Mouse (Mus musculus) neural tube, embryonic 12.5 days (tissue): Measurements from ENCODE around the gene B4galnt3. TPM values are rescaled to one million over a fixed set of nuclear protein-coding genes. Genes with fewer than 3 reads are reported as not detected.

Source experiments
- ATAC-seq: fragments of 200-750 bp; cut with Nextera tagmentation; 2 replicates; pipeline ENCODE4 v1.8.0; 2017; ENCODE audit warnings: low read depth, mild to moderate bottlenecking, moderate TSS enrichment, moderate library complexity; ENCODE audit not compliant: low FRiP score
- H3K27ac ChIP-seq: fragments of 300-500 bp; sonication (generic); 2 replicates; pipeline ENCODE4 v1.5.1; 2016
- H3K27me3 ChIP-seq: fragments of 300-500 bp; sonication (generic); replicated peaks from 2 replicates; pipeline ENCODE4 v1.6.1; 2016; ENCODE audit warnings: mild to moderate bottlenecking
- H3K36me3 ChIP-seq: fragments of 300-500 bp; sonication (generic); 2 replicates; pipeline ENCODE4 v1.6.1; 2016; ENCODE audit warnings: mild to moderate bottlenecking
- H3K4me1 ChIP-seq: fragments of 300-500 bp; sonication (generic); 2 replicates; pipeline ENCODE4 v1.6.1; 2016
- H3K4me2 ChIP-seq: fragments of 300-500 bp; sonication (generic); replicated peaks from 2 replicates; pipeline ENCODE4 v1.6.1; 2016; ENCODE audit warnings: mild to moderate bottlenecking
- H3K4me3 ChIP-seq: fragments of 300-500 bp; sonication (generic); 2 replicates; pipeline ENCODE4 v1.5.1; 2016
- H3K9ac ChIP-seq: fragments of 300-500 bp; sonication (generic); 2 replicates; pipeline ENCODE4 v1.6.1; 2016; ENCODE audit warnings: mild to moderate bottlenecking
- H3K9me3 ChIP-seq: fragments of 300-500 bp; sonication (generic); 2 replicates; pipeline ENCODE4 v1.6.1; 2016; ENCODE audit warnings: mild to moderate bottlenecking
- WGBS: fragments of 180-500 bp; shearing (Covaris S2); methylation state at CpG from one replicate; pipeline ENCODE4 v1.1.7; 2016; 5-methylcytosine and 5-hydroxymethylcytosine counted together
- polyA plus RNA-seq: library from polyadenylated mRNA; unstranded; fragments of >200 nt; fragmentation: Nextera tagmentation; extraction: Ambion mirVana; gene quantifications from 2 replicates; pipeline ENCODE4 v1.2.1, GENCODE M21; 2016

The B4galnt3 gene
- 0.39 and 0.46 TPM in 2 replicates for polyA plus RNA-seq

DNA sequence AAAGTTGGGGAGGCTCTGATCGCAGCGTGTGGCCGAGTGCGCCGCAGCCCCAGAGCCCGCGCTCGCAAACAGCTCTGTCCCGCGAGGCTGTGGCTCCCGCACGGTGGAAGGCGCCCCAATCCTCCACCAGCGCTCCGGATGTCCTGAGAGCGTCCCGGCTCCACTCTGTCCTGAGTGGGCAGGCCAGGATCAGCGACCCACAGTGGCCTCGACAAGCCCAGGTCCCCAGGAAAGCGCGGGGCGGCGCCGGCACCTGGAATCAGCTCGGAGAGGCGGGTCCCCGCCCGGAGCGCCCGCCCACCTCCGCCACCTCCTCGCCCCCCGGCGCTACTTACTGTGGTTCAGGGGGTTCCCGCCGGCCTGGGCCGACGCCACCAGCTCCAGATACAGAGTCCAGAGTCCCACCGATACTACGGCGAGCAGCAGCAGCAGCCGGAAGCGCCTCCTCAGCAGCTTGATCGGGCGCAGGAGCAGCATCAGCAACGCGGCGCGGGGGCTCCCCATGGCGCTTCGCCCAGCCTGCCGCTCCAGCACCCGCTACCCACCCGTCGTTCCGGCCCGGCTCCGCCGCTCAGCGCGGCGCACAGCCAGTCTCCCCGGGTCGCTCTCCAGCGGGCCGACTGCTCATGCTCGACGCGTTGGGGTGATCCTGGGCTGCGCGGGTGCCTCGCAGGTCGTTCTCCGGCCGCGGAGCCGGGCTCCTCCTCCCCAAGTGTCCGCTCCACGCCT lies at the start of gene B4galnt3, which contains the start of gene D330020A13Rik:
Gene B4galnt3 (minus strand): TSS at position 504 of the 729 bp plus-strand sequence.
Gene D330020A13Rik (plus strand): TSS at position 309 of the 729 bp plus-strand sequence.
- Histone ChIP-seq H3K9me3 (no peaks in the 10 kb centered on the region), H3K4me2 (peak within 1 kb of the TSS; percentile 100), H3K4me1 (peaks cover 12% of the 10 kb centered on the region; the same call in 1 of the 2 replicates), H3K9ac (peak within 1 kb of the TSS; percentile 57), H3K27ac (no peak within 1 kb of the TSS), H3K27me3 (peaks cover 34% of the 10 kb centered on the region), H3K36me3 (no peaks in the 10 kb centered on the region), H3K4me3 (peak within 1 kb of the TSS; percentile 57)
- peak; percentile 82 for ATAC-seq
- under 1% methylated on average over 79 of the region's 79 CpGs for WGBS

DNA sequence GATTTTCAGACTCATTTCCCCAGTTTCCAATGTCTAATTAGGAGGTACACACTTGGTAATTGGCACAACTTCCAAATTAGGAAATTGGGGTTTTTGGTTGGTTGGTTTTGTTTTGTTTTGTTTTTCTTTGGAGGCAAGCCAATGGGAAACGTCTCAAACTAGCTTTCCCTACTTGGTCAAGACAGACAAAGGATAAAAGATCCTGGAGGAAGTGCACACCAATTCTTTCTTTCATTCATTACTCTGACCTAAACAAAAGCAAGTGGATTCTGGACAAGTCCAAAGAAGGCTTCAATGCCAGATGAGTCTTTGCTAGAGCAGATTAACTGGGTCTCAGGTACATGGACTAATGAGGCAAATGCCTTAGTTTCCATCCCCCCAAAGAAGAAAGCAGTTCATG lies 49.6 kb upstream of the B4galnt3 start:
- no peak overlapping the region for H3K9ac ChIP-seq
- H3K27me3 ChIP-seq: no peaks in the 10 kb centered on the region
- H3K9me3 ChIP-seq: no peaks in the 10 kb centered on the region
- no peak overlapping the region for H3K4me3 ChIP-seq
- peaks cover 60% of the 10 kb centered on the region for H3K36me3 ChIP-seq
- 80% methylated on average over 1 of the region's 1 CpGs for WGBS
- H3K4me1 ChIP-seq: no peaks in the 10 kb centered on the region
- H3K4me2 ChIP-seq: no peak overlapping the region
- H3K27ac ChIP-seq: no peak overlapping the region
- no peak for ATAC-seq

DNA sequence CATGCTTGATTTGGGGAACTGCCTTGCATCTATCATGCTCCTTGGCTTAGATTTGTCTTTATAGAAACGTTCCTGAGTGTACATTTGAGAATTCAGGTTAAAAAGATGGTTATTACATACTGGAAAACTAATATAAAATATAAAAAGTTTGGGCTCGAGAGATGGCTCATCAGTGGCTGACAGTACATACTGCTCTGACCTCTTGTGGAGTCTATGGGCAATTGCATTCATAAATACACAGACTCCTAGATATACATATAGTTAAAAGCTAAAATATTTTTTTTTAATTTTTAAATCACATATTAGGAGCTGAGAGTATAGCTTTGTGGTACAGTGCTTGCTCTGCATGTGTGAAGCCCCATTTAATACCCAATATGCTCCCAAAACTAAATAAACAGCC lies 38.0 kb upstream of the B4galnt3 start:
- Histone ChIP-seq H3K27ac (no peak overlapping the region), H3K9me3 (no peaks in the 10 kb centered on the region), H3K4me1 (no peaks in the 10 kb centered on the region), H3K36me3 (peaks cover 73% of the 10 kb centered on the region), H3K4me2 (no peak overlapping the region), H3K27me3 (no peaks in the 10 kb centered on the region), H3K9ac (no peak overlapping the region), H3K4me3 (no peak overlapping the region)
- 85% methylated on average over 2 of the region's 2 CpGs for WGBS
- ATAC-seq: no peak

DNA sequence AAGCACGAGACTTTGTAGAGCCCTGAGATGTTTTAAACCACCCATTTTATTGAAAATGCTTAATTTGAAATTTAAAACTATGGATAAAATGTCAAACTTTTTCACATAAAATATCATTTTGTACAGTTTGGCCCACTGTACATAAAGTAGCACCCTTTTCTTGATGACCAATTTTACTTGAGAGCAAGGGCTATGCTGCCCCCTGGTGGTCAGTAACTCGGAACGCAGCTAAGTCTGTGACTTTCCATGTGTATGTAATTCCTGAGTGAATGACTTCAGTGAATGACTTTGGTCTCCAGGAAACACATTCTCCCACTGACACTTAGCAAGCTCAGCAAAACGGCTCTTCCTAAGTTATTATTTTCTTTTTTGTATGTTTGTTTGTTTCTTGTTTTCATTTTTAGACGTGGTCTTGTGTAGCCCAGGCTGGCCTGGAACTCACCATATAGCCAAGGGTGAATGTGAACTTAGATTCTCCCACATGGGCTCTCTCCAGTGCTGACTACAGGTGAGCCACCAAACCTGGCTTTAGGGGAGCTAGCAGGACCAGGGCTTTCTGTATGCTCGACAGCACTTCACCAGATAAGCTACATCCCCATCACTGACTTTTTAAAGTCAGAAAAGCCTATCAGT lies 30.1 kb upstream of the B4galnt3 start:
- no peaks in the 10 kb centered on the region for H3K4me1 ChIP-seq
- no peak overlapping the region for H3K4me2 ChIP-seq
- ATAC-seq: peak; percentile 29; the same call in 1 of the 2 replicates
- 32% methylated on average over 6 of the region's 6 CpGs for WGBS
- no peak overlapping the region for H3K27ac ChIP-seq
- no peak overlapping the region for H3K4me3 ChIP-seq
- H3K27me3 ChIP-seq: no peaks in the 10 kb centered on the region
- H3K36me3 ChIP-seq: peaks cover 18% of the 10 kb centered on the region
- H3K9ac ChIP-seq: no peak overlapping the region
- H3K9me3 ChIP-seq: no peaks in the 10 kb centered on the region

DNA sequence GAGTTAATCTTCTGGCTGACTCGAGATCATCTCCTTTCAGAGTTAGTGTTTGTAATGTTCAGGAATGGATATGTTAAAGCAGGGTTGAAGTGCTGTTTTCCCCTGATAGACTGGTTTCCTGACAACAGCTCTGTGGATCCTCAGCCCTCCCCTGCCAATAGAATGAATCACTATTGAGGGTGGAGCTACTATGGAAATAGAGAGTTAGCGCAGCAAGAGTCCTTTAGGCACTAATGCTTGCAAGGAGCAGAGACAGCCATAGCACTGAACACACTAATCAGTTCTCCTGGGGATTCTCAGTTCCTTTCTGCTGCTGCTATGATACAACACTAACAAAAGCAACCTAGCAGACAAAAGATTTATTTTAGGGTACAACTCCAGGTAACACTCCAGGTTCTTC lies 26.0 kb upstream of the B4galnt3 start:
- Histone ChIP-seq H3K27me3 (no peaks in the 10 kb centered on the region), H3K4me2 (no peak overlapping the region), H3K9me3 (no peaks in the 10 kb centered on the region), H3K9ac (no peak overlapping the region), H3K4me1 (no peaks in the 10 kb centered on the region), H3K4me3 (no peak overlapping the region), H3K27ac (no peak overlapping the region), H3K36me3 (peaks cover 7% of the 10 kb centered on the region; the same call in 1 of the 2 replicates)
- no peak for ATAC-seq
- 80% methylated on average over 2 of the region's 2 CpGs for WGBS

DNA sequence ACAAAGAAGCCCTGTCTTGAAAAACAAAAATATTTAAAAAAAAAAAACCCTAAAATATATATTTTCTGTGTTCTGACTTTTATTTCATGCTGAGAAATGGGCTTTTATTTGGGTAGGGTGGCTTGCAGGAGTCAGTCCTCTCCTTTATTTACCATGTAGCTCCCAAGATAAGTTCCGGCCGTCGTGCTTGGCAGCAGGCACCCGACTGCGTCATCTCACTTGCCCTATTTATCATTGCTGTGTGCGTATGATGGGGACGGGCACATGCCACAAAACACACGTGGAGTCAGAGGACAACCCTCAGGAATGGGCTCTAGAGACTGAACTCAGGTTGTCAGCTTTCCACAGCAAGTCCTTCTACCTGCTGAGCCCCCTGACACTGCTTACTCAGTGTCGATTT lies 24.8 kb upstream of the B4galnt3 start:
- Histone ChIP-seq H3K27me3 (no peaks in the 10 kb centered on the region), H3K36me3 (no peaks in the 10 kb centered on the region), H3K4me3 (no peak overlapping the region), H3K4me1 (no peaks in the 10 kb centered on the region), H3K9me3 (no peaks in the 10 kb centered on the region), H3K9ac (no peak overlapping the region), H3K27ac (no peak overlapping the region), H3K4me2 (no peak overlapping the region)
- ATAC-seq: no peak
- 93% methylated on average over 9 of the region's 9 CpGs for WGBS

DNA sequence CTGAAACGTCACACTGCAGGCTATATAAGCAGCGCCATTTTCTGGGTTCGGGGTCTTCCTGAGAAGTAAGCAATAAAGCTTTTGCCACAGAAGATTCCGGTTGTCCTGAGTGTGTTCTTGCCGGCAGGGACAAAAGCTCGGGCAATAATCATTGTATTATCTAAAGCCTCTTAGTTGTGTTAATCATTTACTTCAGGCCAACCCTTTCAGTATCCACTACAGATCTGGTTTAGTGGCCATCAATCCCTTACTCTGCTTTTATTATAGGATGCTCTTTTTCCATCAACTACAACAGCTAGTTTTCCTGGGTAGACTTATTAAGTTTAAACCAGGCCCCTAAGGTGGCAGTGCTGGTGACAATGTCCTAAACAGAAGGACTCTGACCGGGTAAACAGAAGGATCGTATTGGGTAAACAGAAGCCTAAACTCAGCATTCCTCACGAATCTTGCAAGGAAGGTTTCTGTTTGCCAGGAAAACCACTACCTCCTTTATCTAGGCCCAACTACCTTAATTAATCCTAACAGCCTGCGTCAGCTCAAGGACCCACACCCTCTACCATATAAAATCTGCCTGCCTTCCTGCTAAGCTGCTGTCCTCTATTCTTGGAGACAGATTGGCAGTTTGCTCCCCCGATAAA lies 24.1 kb upstream of the B4galnt3 start:
- no peaks in the 10 kb centered on the region for H3K36me3 ChIP-seq
- WGBS: 52% methylated on average over 11 of the region's 11 CpGs

DNA sequence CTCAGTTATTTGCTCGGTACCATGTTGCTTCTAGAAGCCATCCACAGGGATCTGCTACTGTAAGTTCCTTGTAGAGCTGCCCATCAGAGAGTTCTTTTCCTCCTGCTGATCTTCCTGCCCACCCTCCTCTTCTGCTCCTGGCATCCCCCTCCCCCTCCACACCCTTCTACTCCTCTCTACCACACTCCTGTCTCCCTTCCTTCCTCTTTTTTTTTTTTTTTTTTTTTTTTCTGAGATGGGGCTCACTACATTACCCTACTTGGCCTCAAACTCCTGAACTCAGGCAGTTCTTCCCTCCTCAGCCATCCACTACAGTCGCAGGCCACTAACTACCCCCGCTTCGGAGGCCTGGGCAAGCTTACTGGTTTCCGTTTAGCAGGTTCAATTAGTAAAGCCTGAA lies 18.1 kb upstream of the B4galnt3 start:
- H3K27ac ChIP-seq: no peak overlapping the region
- no peaks in the 10 kb centered on the region for H3K9me3 ChIP-seq
- no peak for ATAC-seq
- H3K4me2 ChIP-seq: no peak overlapping the region
- H3K4me1 ChIP-seq: no peaks in the 10 kb centered on the region
- 76% methylated on average over 5 of the region's 5 CpGs for WGBS
- no peaks in the 10 kb centered on the region for H3K27me3 ChIP-seq
- no peak overlapping the region for H3K4me3 ChIP-seq
- H3K9ac ChIP-seq: no peak overlapping the region
- no peaks in the 10 kb centered on the region for H3K36me3 ChIP-seq

More for the DNA sequence above, 24.1 kb upstream of the B4galnt3 start:
- H3K9me3 ChIP-seq: no peaks in the 10 kb centered on the region
- no peak overlapping the region for H3K4me2 ChIP-seq
- H3K4me3 ChIP-seq: no peak overlapping the region
- no peak for ATAC-seq
- H3K27ac ChIP-seq: no peak overlapping the region
- no peak overlapping the region for H3K9ac ChIP-seq
- H3K27me3 ChIP-seq: no peaks in the 10 kb centered on the region
- no peaks in the 10 kb centered on the region for H3K4me1 ChIP-seq

DNA sequence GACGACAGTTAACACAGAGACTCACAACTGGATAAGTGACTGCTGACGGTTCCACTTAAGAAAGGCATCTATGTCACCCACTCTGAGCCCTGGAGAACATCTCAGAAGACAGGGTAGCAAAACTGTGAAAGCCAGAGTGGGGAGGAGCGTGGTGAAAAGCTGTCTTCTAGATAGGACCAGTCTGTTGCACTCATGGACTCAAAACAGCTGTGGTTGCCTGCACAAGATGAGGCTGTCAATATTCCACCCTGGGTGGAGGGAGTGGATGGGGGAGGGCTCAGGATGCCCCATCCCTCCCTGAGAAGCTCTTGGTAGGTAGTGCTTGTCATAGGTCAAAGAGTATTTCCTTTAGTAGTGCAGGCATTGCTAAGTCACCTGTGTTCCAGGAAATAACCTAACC lies 15.4 kb upstream of the B4galnt3 start:
- no peaks in the 10 kb centered on the region for H3K27me3 ChIP-seq
- H3K4me3 ChIP-seq: no peak overlapping the region
- no peaks in the 10 kb centered on the region for H3K4me1 ChIP-seq
- H3K4me2 ChIP-seq: no peak overlapping the region
- no peaks in the 10 kb centered on the region for H3K36me3 ChIP-seq
- H3K9ac ChIP-seq: 0 out of 2 replicates have a peak overlapping the region, but pooled peaks have one; percentile 13
- no peak overlapping the region for H3K27ac ChIP-seq
- ATAC-seq: no peak
- H3K9me3 ChIP-seq: no peaks in the 10 kb centered on the region
- WGBS: 61% methylated on average over 3 of the region's 3 CpGs

DNA sequence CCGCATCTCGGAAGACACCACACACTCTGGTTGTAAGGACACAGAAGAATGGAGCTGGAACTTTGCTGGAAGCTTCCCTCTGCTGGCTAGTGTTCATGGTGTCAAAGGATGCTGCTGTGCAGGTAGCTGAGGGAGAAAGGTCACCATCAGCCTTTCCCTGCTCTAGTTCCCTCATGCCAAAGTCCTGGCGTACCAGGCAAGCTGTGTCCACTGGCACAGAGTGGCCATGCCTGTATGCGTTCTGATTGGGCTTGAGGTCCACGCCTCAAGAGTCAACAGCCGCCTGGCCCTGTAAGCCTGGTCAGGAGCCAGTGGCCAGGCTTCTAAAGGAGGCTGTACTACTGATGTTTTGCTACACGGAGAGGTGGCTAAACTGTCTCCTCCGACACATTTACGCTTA lies 15.0 kb upstream of the B4galnt3 start:
- no peak overlapping the region for H3K27ac ChIP-seq
- ATAC-seq: no peak
- H3K4me3 ChIP-seq: no peak overlapping the region
- no peaks in the 10 kb centered on the region for H3K9me3 ChIP-seq
- H3K36me3 ChIP-seq: no peaks in the 10 kb centered on the region
- H3K9ac ChIP-seq: 0 out of 2 replicates have a peak overlapping the region, but pooled peaks have one; percentile 13
- H3K4me2 ChIP-seq: no peak overlapping the region
- no peaks in the 10 kb centered on the region for H3K27me3 ChIP-seq
- H3K4me1 ChIP-seq: no peaks in the 10 kb centered on the region
- WGBS: 66% methylated on average over 9 of the region's 9 CpGs

DNA sequence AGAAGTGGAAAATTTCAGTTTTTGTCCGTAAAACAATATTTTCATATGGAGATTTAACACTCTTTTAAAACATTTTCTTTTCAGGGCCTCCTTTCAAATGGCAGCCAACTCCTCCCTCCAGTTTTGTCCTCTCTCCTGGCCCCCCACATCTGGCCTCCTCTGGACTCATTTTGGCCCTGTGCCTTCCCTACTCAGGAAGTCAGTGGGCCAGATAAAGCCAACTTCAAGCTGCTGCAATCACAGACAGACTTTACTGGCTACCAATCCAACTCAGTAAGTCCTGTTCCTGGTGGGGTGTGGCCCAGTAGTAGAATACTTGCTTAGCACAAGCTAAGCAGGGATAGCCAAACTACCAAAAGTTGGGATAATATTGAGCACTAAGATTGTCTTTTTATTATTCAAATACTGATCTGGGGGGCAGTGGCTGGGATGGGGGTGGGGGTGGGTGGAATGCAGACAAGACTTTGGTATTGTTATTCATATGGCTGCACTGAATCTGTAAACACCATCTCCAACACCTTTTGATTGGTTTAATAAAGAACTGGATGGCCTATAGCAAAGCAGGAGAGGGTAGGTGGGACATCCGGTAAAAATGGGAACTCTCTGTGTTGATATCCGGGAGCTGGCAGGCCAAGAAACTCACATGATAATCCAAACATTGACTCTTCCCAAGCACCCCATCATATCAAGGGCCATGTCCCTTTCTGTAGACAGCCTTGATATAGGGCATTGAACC lies 12.7 kb upstream of the B4galnt3 start:
- no peaks in the 10 kb centered on the region for H3K4me1 ChIP-seq
- no peak overlapping the region for H3K4me2 ChIP-seq
- no peaks in the 10 kb centered on the region for H3K9me3 ChIP-seq
- 80% methylated on average over 3 of the region's 3 CpGs for WGBS
- no peaks in the 10 kb centered on the region for H3K27me3 ChIP-seq
- ATAC-seq: no peak
- no peak overlapping the region for H3K4me3 ChIP-seq
- no peaks in the 10 kb centered on the region for H3K36me3 ChIP-seq
- H3K27ac ChIP-seq: no peak overlapping the region
- no peak overlapping the region for H3K9ac ChIP-seq
